Mouse (Mus musculus) hindbrain, embryonic 11.5 days (tissue): ENCODE measurements around the gene Iqsec2. TPM values are rescaled to one million over a fixed set of nuclear protein-coding genes. Genes with fewer than 3 reads are reported as not detected.

Source experiments
- ATAC-seq: fragments of 200-750 bp; cut with Nextera tagmentation; 2 replicates; pipeline ENCODE4 v1.8.0; 2017; ENCODE audit warnings: mild to moderate bottlenecking, moderate TSS enrichment, moderate library complexity; ENCODE audit not compliant: low FRiP score
- DNase-seq: peaks from one replicate; pipeline ENCODE4 v3.0.0-alpha.2; 2015; ENCODE audit warnings: low spot score
- H3K27ac ChIP-seq: fragments of 300-500 bp; sonication (generic); 2 replicates; pipeline ENCODE4 v1.5.1; 2014; ENCODE audit warnings: mild to moderate bottlenecking, low read depth, low read length
- H3K27me3 ChIP-seq: fragments of 300-500 bp; sonication (generic); 2 replicates; pipeline ENCODE4 v1.6.1; 2014; ENCODE audit warnings: mild to moderate bottlenecking, low read length, moderate library complexity, mixed read lengths; ENCODE audit not compliant: control insufficient read depth, insufficient read depth
- H3K36me3 ChIP-seq: fragments of 300-500 bp; sonication (generic); 2 replicates; pipeline ENCODE4 v1.6.1; 2014; ENCODE audit warnings: mild to moderate bottlenecking, low read length, moderate library complexity, mixed read lengths; ENCODE audit not compliant: control insufficient read depth, insufficient read depth
- H3K4me1 ChIP-seq: fragments of 300-500 bp; sonication (generic); replicated peaks from 2 replicates; pipeline ENCODE4 v1.6.1; 2014; ENCODE audit warnings: low read length, mixed read lengths; ENCODE audit not compliant: control insufficient read depth, insufficient read depth
- H3K4me2 ChIP-seq: fragments of 300-500 bp; sonication (generic); replicated peaks from 2 replicates; pipeline ENCODE4 v1.6.1; 2014; ENCODE audit warnings: mild to moderate bottlenecking, low read depth, low read length
- H3K4me3 ChIP-seq: fragments of 300-500 bp; sonication (generic); 2 replicates; pipeline ENCODE4 v1.5.1; 2014; ENCODE audit warnings: low read depth, low read length
- H3K9ac ChIP-seq: fragments of 300-500 bp; sonication (generic); 2 replicates; pipeline ENCODE4 v1.6.1; 2014; ENCODE audit warnings: low read depth, low read length
- H3K9me3 ChIP-seq: fragments of 300-500 bp; sonication (generic); 2 replicates; pipeline ENCODE4 v1.6.1; 2016; ENCODE audit warnings: low read length; ENCODE audit not compliant: control insufficient read depth
- WGBS: fragments of 180-500 bp; shearing (Covaris S2); extraction: QIAGEN DNeasy Blood & Tissue Kit; methylation state at CpG from one replicate; pipeline ENCODE4 v1.1.7; 2014; 5-methylcytosine and 5-hydroxymethylcytosine counted together
- polyA plus RNA-seq: library from polyadenylated mRNA; unstranded; fragments of >200 nt; fragmentation: Nextera tagmentation; extraction: Ambion mirVana; gene quantifications from 2 replicates; pipeline ENCODE4 v1.2.1, GENCODE M21; 2014

Iqsec2 gene
- polyA plus RNA-seq, 1 experiment from 2014 or later, result 2.0 TPM

DNA sequence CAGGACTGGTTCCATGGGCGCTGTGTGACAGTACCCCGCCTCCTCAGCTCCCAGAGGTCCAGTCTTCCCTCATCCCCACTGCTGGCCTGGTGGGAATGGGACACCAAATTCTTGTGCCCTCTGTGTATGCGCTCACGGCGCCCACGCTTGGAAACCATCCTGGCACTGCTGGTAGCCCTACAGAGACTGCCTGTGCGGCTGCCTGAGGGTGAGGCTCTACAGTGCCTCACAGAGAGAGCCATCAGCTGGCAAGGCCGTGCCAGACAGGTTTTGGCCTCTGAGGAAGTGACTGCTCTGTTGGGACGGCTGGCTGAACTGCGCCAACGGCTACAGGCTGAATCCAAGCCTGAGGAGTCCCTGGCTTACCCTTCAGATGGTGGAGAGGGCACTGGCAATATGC lies 127.1 kb downstream of the Iqsec2 start:
- no peak for DNase-seq
- Histone ChIP-seq H3K9me3 (no peaks in the 10 kb centered on the region), H3K4me1 (no peaks in the 10 kb centered on the region), H3K27ac (no peak overlapping the region), H3K27me3 (no peaks in the 10 kb centered on the region), H3K4me3 (no peak overlapping the region), H3K36me3 (peaks cover 11% of the 10 kb centered on the region), H3K9ac (no peak overlapping the region), H3K4me2 (no peak overlapping the region)
- ATAC-seq, result no peak
- 91% methylated on average over 11 of the region's 11 CpGs for whole genome bisulfite sequencing

Other genes starting within 250 kb of the Iqsec2 start
- 167 and 173 TPM in 2 replicates for gene Hsd17b10, start 142.4 kb upstream of the Iqsec2 start, polyA plus RNA-seq
- 4.1 and 4.5 TPM in 2 replicates for gene Ribc1, start 128.0 kb upstream of the Iqsec2 start, polyA plus RNA-seq
- 126 and 127 TPM in 2 replicates for gene Smc1a, start 127.8 kb upstream of the Iqsec2 start, polyA plus RNA-seq
- gene Kdm5c, start 88.8 kb downstream of the Iqsec2 start, polyA plus RNA-seq, result 29.6 and 44.4 TPM in 2 replicates
- gene Kantr, start 183.2 kb downstream of the Iqsec2 start, polyA plus RNA-seq, result 15.5 and 16.2 TPM in 2 replicates
- gene Tspyl2, start 198.2 kb downstream of the Iqsec2 start, polyA plus RNA-seq, result 29.4 and 38.5 TPM in 2 replicates
- 4.7 and 7.2 TPM in 2 replicates for gene Gpr173, start 224.4 kb downstream of the Iqsec2 start, polyA plus RNA-seq